Mouse (Mus musculus): ENCODE data around the gene Mast1.

Gene Mast1

GRCm38 (mm10) chr8:84944478-84945160 lies 7.5 kb upstream of the Mast1 start:
- no peak for DNase-seq (ENCODE audit: extremely low read depth, low read depth)

- no peak for DNase-seq (ENCODE audit: extremely low read depth, low read depth)
These were observed 6.5 kb upstream of the Mast1 start for GRCm38 (mm10) chr8:84943699-84944098.

- DNase-seq (ENCODE audit: extremely low read depth, low read depth), result no peak
These were observed 694 bp upstream of the Mast1 start for GRCm38 (mm10) chr8:84937620-84938485.

- DNase-seq (ENCODE audit: extremely low read depth, low read depth), result no peak
These were observed 858 bp downstream of the Mast1 start for GRCm38 (mm10) chr8:84936041-84936961.

- no peak for DNase-seq (ENCODE audit: extremely low read depth, low read depth)
These were observed 1.7 kb downstream of the Mast1 start for GRCm38 (mm10) chr8:84935489-84935888.

- no peak for DNase-seq (ENCODE audit: extremely low read depth, low read depth)
These were observed 2.3 kb downstream of the Mast1 start for GRCm38 (mm10) chr8:84934860-84935259.

- no peak for DNase-seq (ENCODE audit: extremely low read depth, low read depth)
These were observed 3.2 kb downstream of the Mast1 start for GRCm38 (mm10) chr8:84933767-84934559.

GRCm38 (mm10) chr8:84930582-84930981 lies 6.6 kb downstream of the Mast1 start:
- no peak for DNase-seq (ENCODE audit: extremely low read depth, low read depth)

GRCm38 (mm10) chr8:84928456-84929306 lies 8.5 kb downstream of the Mast1 start:
- no peak for DNase-seq (ENCODE audit: extremely low read depth, low read depth)

GRCm38 (mm10) chr8:84927513-84927912 lies 9.6 kb downstream of the Mast1 start:
- no peak for DNase-seq (ENCODE audit: extremely low read depth, low read depth)

- no peak for DNase-seq (ENCODE audit: extremely low read depth, low read depth)
These were observed 11.6 kb downstream of the Mast1 start for GRCm38 (mm10) chr8:84925557-84925956.

- no peak for DNase-seq (ENCODE audit: extremely low read depth, low read depth)
These were observed 15.6 kb downstream of the Mast1 start for GRCm38 (mm10) chr8:84921596-84921995.

GRCm38 (mm10) chr8:84918646-84919045 lies 18.5 kb downstream of the Mast1 start:
- no peak for DNase-seq (ENCODE audit: extremely low read depth, low read depth)

- DNase-seq (ENCODE audit: extremely low read depth, low read depth), result no peak
These were observed 19.4 kb downstream of the Mast1 start for GRCm38 (mm10) chr8:84917781-84918180.

GRCm38 (mm10) chr8:84915269-84915668 lies 21.9 kb downstream of the Mast1 start:
- DNase-seq (ENCODE audit: extremely low read depth, low read depth), result no peak

- peak; percentile 84 for DNase-seq (ENCODE audit: extremely low read depth, low read depth)
These were observed 23.2 kb downstream of the Mast1 start for GRCm38 (mm10) chr8:84913960-84914359.

GRCm38 (mm10) chr8:84913502-84913900 lies 23.7 kb downstream of the Mast1 start:
- peak; percentile 76 for DNase-seq (ENCODE audit: extremely low read depth, low read depth)

- no peak for DNase-seq (ENCODE audit: extremely low read depth, low read depth)
These were observed 24.2 kb downstream of the Mast1 start for GRCm38 (mm10) chr8:84912895-84913501.

- no peak for DNase-seq (ENCODE audit: extremely low read depth, low read depth)
These were observed 24.8 kb downstream of the Mast1 start for GRCm38 (mm10) chr8:84912391-84912790.

Data from MEL-GATA-1-ER (cell line).